Mouse (Mus musculus) neural tube, embryonic 12.5 days (tissue): ENCODE measurements around the gene Tmem72. TPM values are rescaled to one million over a fixed set of nuclear protein-coding genes. Genes with fewer than 3 reads are reported as not detected.

ENCODE experiments used
- ATAC-seq: fragments of 200-750 bp; cut with Nextera tagmentation; 2 replicates; pipeline ENCODE4 v1.8.0; 2017; ENCODE audit warnings: low read depth, mild to moderate bottlenecking, moderate TSS enrichment, moderate library complexity; ENCODE audit not compliant: low FRiP score
- H3K27ac ChIP-seq: fragments of 300-500 bp; sonication (generic); 2 replicates; pipeline ENCODE4 v1.5.1; 2016
- H3K27me3 ChIP-seq: fragments of 300-500 bp; sonication (generic); replicated peaks from 2 replicates; pipeline ENCODE4 v1.6.1; 2016; ENCODE audit warnings: mild to moderate bottlenecking
- H3K36me3 ChIP-seq: fragments of 300-500 bp; sonication (generic); 2 replicates; pipeline ENCODE4 v1.6.1; 2016; ENCODE audit warnings: mild to moderate bottlenecking
- H3K4me1 ChIP-seq: fragments of 300-500 bp; sonication (generic); 2 replicates; pipeline ENCODE4 v1.6.1; 2016
- H3K4me2 ChIP-seq: fragments of 300-500 bp; sonication (generic); replicated peaks from 2 replicates; pipeline ENCODE4 v1.6.1; 2016; ENCODE audit warnings: mild to moderate bottlenecking
- H3K4me3 ChIP-seq: fragments of 300-500 bp; sonication (generic); 2 replicates; pipeline ENCODE4 v1.5.1; 2016
- H3K9ac ChIP-seq: fragments of 300-500 bp; sonication (generic); 2 replicates; pipeline ENCODE4 v1.6.1; 2016; ENCODE audit warnings: mild to moderate bottlenecking
- H3K9me3 ChIP-seq: fragments of 300-500 bp; sonication (generic); 2 replicates; pipeline ENCODE4 v1.6.1; 2016; ENCODE audit warnings: mild to moderate bottlenecking
- WGBS: fragments of 180-500 bp; shearing (Covaris S2); methylation state at CpG from one replicate; pipeline ENCODE4 v1.1.7; 2016; 5-methylcytosine and 5-hydroxymethylcytosine counted together
- microRNA-seq: library from miRNA; unstranded; fragments of <30 nt; microRNA quantifications from one replicate; pipeline ENCODE4, GENCODE M21; 2017
- polyA plus RNA-seq: library from polyadenylated mRNA; unstranded; fragments of >200 nt; fragmentation: Nextera tagmentation; extraction: Ambion mirVana; gene quantifications from 2 replicates; pipeline ENCODE4 v1.2.1, GENCODE M21; 2016

Gene Tmem72
- polyA plus RNA-seq, 1 experiment from 2014 or later, result 0.09 TPM

DNA sequence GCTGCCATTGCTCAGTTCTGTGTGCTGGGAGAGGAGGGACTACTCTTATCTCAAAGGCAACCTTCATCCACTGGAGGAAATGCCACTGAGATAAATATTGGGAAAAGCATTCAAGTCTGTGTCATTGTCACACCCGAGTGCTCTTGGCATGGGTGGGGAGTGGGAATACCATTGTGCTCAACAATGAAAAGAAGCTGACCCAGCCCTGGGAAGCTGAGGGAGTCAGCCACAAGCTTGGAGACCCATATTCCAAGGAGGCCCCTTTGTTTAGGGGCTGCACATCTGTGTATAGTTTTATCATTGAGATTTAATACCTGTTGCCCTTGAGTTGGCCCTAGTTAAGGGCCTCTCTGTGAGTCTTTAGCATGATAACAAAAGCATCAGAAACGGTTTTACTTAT is 77.0 kb downstream of the Tmem72 start:
- Histone ChIP-seq H3K9ac (no peak overlapping the region), H3K4me3 (no peak overlapping the region), H3K4me2 (no peak overlapping the region), H3K4me1 (no peaks in the 10 kb centered on the region), H3K27ac (no peak overlapping the region), H3K27me3 (no peaks in the 10 kb centered on the region), H3K36me3 (peaks cover 18% of the 10 kb centered on the region), H3K9me3 (no peaks in the 10 kb centered on the region)
- 67% methylated on average over 2 of the region's 2 CpGs for WGBS
- ATAC-seq, result no peak

DNA sequence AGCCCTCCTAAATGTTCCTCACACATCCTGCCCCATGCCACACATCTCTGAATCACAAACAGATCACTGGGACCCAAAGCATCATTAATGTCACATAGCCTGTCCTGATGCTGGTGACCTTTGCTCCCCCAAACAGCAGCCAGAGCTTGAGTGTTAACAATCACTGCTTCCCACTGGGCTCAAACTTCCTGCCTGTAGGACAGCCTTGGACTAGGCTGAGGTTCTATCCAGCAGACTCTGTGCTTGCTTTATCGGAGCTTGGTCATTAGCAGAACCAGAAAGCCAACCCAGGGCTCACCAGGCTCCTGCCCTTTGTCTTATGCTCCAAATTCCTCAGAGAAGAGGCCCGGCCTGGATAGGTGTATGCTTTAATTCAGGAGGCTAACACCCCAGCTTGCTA is 77.8 kb downstream of the Tmem72 start:
- ATAC-seq, result no peak
- Histone ChIP-seq H3K27me3 (no peaks in the 10 kb centered on the region), H3K36me3 (peaks cover 21% of the 10 kb centered on the region)

DNA sequence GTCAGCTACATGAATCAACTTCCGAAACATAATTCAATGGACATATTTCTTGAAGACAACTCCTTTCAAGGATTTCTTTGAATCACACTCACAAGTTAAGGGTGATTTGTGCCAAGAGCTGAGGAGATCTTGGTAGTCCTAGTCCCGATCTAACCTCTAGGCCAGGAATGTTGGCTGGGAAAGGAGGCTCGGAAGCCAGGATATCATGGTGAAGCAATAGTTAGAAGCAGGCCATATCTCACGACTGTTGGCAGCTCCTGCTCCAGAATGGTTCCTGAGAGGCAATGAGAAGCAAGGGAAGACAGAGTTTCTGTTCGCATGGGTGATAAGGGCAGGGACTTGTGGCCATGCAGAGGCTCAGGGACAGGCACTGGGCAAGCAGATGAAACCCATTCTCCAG is 79.2 kb downstream of the Tmem72 start:
- H3K4me1 ChIP-seq, result no peaks in the 10 kb centered on the region
- no peak overlapping the region for H3K4me3 ChIP-seq
- 90% methylated on average over 5 of the region's 5 CpGs for WGBS
- peaks cover 21% of the 10 kb centered on the region for H3K36me3 ChIP-seq
- ATAC-seq, result no peak
- no peak overlapping the region for H3K27ac ChIP-seq
- no peak overlapping the region for H3K4me2 ChIP-seq
- H3K27me3 ChIP-seq, result no peaks in the 10 kb centered on the region
- H3K9ac ChIP-seq, result no peak overlapping the region
- H3K9me3 ChIP-seq, result no peaks in the 10 kb centered on the region

More for the DNA sequence above, 77.8 kb downstream of the Tmem72 start:
- no peaks in the 10 kb centered on the region for H3K9me3 ChIP-seq
- H3K27ac ChIP-seq, result no peak overlapping the region
- H3K4me3 ChIP-seq, result no peak overlapping the region
- no peak overlapping the region for H3K4me2 ChIP-seq
- H3K9ac ChIP-seq, result no peak overlapping the region
- no peaks in the 10 kb centered on the region for H3K4me1 ChIP-seq
- WGBS, result 82% methylated on average over 2 of the region's 2 CpGs

DNA sequence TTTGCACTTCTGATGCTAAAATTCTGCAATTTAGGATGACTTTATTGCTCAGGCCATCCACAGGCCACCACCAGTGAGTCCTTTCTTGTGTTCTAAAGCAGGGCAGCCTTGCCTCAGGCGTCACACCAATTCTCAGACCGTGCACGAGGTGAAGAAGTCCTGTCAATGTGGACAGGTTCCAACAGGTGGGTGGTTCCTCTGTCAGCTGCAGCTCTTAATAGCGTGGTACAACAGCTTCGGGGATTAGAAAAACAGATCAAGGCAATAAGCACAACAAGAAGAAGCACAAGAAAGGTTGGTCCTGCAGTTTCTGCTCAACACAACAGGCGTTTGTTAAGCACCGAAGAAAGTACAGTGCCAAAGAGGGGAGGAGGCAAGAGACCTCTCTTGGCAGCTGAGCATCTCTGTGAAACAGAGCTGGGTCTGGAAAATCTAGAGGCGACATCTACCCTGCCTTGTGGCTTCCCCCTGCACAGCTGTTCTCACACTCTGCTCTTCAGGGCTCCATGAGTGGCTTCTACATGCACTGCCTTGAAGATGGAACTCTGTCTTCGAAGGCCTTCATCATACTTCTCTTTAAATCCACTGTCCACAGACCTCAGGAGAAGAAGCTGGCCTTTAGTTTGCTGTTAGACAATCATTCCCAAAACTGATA is 80.0 kb downstream of the Tmem72 start:
- Histone ChIP-seq H3K4me3 (no peak overlapping the region), H3K36me3 (peaks cover 21% of the 10 kb centered on the region), H3K4me1 (no peaks in the 10 kb centered on the region), H3K4me2 (no peak overlapping the region), H3K9me3 (no peaks in the 10 kb centered on the region), H3K27me3 (no peaks in the 10 kb centered on the region), H3K9ac (no peak overlapping the region), H3K27ac (no peak overlapping the region)
- ATAC-seq, result no peak
- WGBS, result 80% methylated on average over 9 of the region's 9 CpGs

DNA sequence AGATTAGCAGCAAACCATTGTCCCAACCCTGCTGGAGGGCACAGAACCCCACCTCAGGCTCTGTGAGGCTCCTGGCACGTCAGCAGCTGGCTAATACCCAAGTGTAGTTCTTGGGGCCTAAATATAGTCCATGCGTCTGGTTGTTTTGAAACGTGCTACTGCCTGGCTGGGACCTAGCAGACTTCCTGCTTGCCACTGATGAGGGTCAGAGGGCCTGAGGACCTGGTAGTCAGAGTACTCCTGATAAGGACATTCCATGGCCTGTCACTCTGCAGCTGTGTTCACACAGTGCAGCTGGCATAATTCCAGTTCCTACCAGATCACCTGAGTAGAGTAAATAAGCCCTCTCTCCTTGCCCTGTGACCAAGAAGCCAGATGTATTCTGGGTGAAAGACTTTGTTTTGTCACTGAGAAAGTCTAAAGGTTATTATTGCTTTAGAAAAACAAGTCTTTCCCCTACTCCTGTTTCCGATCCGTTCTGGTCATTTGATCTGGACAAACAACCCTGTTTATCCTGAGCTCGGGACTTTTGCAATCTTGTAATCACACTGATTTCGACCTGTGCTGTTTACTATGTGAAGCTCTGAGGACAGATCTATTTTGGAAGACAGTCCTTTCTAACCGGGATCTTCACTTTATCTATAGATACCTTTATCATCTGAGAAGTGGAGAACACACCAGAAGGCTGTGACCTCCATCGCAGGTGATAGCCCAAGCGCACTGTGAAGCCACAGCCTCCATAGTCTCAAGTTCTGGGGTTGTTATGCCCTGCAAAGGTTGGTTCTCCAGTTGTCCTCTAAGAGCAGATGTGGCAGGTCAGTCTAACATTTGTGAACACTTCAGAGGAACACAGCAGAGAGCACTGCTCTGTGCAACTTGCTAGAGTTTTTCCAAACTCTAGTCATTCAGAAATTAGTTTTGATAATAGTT is 81.2 kb downstream of the Tmem72 start:
- no peak overlapping the region for H3K4me2 ChIP-seq
- H3K36me3 ChIP-seq, result peaks cover 20% of the 10 kb centered on the region
- 73% methylated on average over 10 of the region's 10 CpGs for WGBS
- H3K9ac ChIP-seq, result no peak overlapping the region
- no peaks in the 10 kb centered on the region for H3K4me1 ChIP-seq
- no peaks in the 10 kb centered on the region for H3K27me3 ChIP-seq
- no peak for ATAC-seq
- H3K9me3 ChIP-seq, result no peaks in the 10 kb centered on the region
- no peak overlapping the region for H3K27ac ChIP-seq
- no peak overlapping the region for H3K4me3 ChIP-seq

DNA sequence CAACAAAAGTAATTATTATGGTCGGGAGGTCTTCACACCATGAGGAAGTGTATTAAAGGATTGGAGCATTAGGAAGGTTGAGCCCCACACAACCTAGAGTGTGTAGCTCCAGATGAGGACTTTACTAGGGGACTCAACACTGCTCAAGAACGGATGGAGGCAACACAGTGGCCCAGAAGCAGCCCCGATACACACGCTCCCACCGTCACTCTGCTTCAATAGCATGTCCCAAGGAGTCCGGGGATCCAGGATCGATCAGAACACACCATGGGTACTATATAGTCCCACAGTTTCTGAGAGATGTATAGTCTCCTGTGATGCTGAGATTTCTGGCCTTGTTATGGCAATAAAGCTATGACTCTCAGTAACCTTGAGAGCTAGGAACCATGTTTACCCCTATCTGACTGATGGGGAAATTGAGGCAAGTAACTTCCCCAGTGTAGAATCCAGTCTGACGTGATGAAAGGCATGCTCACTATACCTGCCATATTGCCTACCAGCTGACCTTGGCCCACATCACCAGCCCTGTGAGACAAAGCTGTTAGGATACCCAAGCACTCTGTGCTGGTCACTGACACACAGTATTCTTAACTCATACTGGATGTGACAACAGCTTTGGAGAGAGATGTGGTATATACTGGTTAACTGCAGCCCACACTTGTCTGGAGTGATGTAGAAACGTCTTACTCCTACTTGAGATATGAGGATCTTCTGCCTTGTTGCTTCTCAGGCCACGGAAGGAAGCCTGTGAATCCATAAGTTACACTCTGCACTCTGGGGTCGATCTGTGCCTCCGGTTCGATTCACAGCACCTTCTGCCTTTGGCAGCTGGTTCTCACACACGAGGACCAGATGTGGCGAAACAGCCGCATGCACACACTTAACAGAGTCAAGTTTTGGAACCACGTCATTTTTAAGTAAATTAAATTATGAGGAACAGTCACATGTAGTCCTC is 82.7 kb downstream of the Tmem72 start:
- H3K36me3 ChIP-seq, result peaks cover 18% of the 10 kb centered on the region
- no peak overlapping the region for H3K4me3 ChIP-seq
- no peak overlapping the region for H3K27ac ChIP-seq
- no peak overlapping the region for H3K9ac ChIP-seq
- no peaks in the 10 kb centered on the region for H3K27me3 ChIP-seq
- ATAC-seq, result no peak
- H3K4me2 ChIP-seq, result no peak overlapping the region
- no peaks in the 10 kb centered on the region for H3K4me1 ChIP-seq
- no peaks in the 10 kb centered on the region for H3K9me3 ChIP-seq
- WGBS, result 91% methylated on average over 17 of the region's 17 CpGs

DNA sequence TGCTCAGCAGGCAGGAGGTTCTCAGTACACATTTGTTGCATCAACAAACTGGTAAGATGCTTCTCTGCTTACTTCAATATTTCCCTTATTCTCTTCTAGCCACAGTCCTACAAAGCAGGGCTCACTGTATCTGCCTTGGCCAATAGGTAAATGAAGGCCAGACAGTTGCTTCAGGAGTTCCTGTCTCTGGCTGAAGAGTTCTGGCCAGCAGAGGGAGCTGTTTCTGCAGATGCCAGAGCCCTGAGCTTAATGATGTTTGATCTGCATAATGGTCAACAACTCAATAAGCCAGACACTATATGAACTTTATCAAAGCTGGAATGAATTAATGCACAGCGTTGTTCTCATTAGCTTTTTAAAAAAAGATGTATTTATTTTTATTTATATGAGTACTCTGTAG is 84.6 kb downstream of the Tmem72 start:
- H3K4me1 ChIP-seq, result peaks cover 3% of the 10 kb centered on the region; the same call in 1 of the 2 replicates
- H3K36me3 ChIP-seq, result 0 out of 2 replicates have a peak, but pooled peaks cover 8% of the 10 kb centered on the region
- no peak overlapping the region for H3K9ac ChIP-seq
- H3K4me3 ChIP-seq, result no peak overlapping the region
- no peak overlapping the region for H3K4me2 ChIP-seq
- 59% methylated on average over 1 of the region's 1 CpGs for WGBS
- no peak for ATAC-seq
- no peak overlapping the region for H3K27ac ChIP-seq
- no peaks in the 10 kb centered on the region for H3K27me3 ChIP-seq
- H3K9me3 ChIP-seq, result no peaks in the 10 kb centered on the region

DNA sequence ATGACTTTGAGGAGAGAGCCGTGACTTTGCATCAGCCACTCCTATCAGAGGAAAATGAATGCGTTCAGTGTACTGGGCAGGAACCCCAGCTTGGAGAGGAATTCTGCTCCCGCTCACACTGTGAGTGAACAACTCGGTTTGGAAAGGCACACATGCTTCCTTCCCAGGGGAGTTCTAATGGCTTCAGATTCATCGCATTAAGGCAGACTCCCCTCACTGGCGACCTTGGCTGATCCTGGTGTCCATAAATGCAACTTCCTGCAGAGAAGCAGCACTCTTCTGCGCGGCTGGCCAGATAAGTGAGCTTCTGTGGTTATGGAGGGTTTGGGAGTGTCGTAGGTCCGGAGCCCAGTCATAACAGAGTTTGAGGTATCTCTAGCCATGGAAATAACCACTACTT is 86.9 kb downstream of the Tmem72 start:
- Histone ChIP-seq H3K27me3 (no peaks in the 10 kb centered on the region), H3K36me3 (peaks cover 20% of the 10 kb centered on the region), H3K9me3 (no peaks in the 10 kb centered on the region), H3K4me2 (no peak overlapping the region), H3K4me1 (peaks cover 6% of the 10 kb centered on the region; the same call in 1 of the 2 replicates), H3K9ac (no peak overlapping the region), H3K4me3 (no peak overlapping the region), H3K27ac (no peak overlapping the region)
- no peak for ATAC-seq
- WGBS, result 77% methylated on average over 10 of the region's 10 CpGs

Small RNA genes within 50 kb of the gene (microRNA-seq; reads per million reads assigned to microRNA genes)
- gene Mir7043, result 1.3 reads per million

Other genes with a start within 250 kb of the Tmem72 start
- gene Olfr211, start 227.8 kb downstream of the Tmem72 start, polyA plus RNA-seq, result not detected in 2 replicates
- not detected in 2 replicates for gene Olfr212, start 210.4 kb downstream of the Tmem72 start, polyA plus RNA-seq
- gene Olfr213, start 178.5 kb downstream of the Tmem72 start, polyA plus RNA-seq, result not detected in 2 replicates
- gene Gm5580, start 165.8 kb downstream of the Tmem72 start, polyA plus RNA-seq, result 0.20 and 0.45 TPM in 2 replicates
- not detected in 2 replicates for gene Olfr214, start 162.7 kb downstream of the Tmem72 start, polyA plus RNA-seq
- not detected in 2 replicates for gene Olfr215, start 132.7 kb downstream of the Tmem72 start, polyA plus RNA-seq
- 236 and 240 TPM in 2 replicates for gene Zfp422, start 87.9 kb downstream of the Tmem72 start, polyA plus RNA-seq
- 12.3 and 14.6 TPM in 2 replicates for gene Depp1, start 66.3 kb downstream of the Tmem72 start, polyA plus RNA-seq
- gene Rassf4, start 43.0 kb downstream of the Tmem72 start, polyA plus RNA-seq, result 34.1 and 38.3 TPM in 2 replicates